Mouse (Mus musculus) lung, adult 2 months (tissue): ENCODE results near the gene Chkb.

Source experiments
- CTCF ChIP-seq: fragments of 200-500 bp; IDR thresholded peaks from 2 replicates; pipeline ENCODE4 v1.5.1; 2011; ENCODE audit warnings: mild to moderate bottlenecking, low read length, control low read depth; ENCODE audit not compliant: insufficient read depth
- POLR2A ChIP-seq: fragments of 200-500 bp; IDR thresholded peaks from 2 replicates; pipeline ENCODE4 v1.6.1; 2011; ENCODE audit warnings: low read depth, mild to moderate bottlenecking, control low read depth, low read length, borderline replicate concordance; ENCODE audit errors: extremely low read depth

- TF ChIP-seq CTCF = no peak
- TF ChIP-seq POLR2A = no peak; the same call in 1 of the 2 replicates
Measured at GRCm38 (mm10) chr15:89378831-89379401, 50.8 kb downstream of the Chkb start, which contains the start of gene Odf3b.
